Mouse (Mus musculus): ENCODE measurements around the gene Ank2. TPM values are rescaled to one million over a fixed set of nuclear protein-coding genes. Genes with fewer than 3 reads are reported as not detected.

The Ank2 gene
- polyA plus RNA-seq (2015; fragmentation: Nextera tagmentation; extraction: Ambion mirVana) = 148 and 169 TPM in 2 replicates

- peak; percentile 81 for ATAC-seq
- Histone ChIP-seq H3K9ac (ENCODE audit: low read depth, low read length) (peak within 1 kb of the TSS; percentile 90), H3K27me3 (replicated peaks; ENCODE audit: control insufficient read depth, insufficient read depth, low read length) (no peaks in the 10 kb centered on the region), H3K4me1 (ENCODE audit: control insufficient read depth, insufficient read depth, low read depth, low read length) (peaks cover 9% of the 10 kb centered on the region), H3K4me3 (ENCODE audit: low read length) (peak within 1 kb of the TSS; percentile 75), H3K27ac (ENCODE audit: low read depth, low read length) (peak within 1 kb of the TSS; percentile 76), H3K36me3 (ENCODE audit: control insufficient read depth, insufficient read depth, low read length) (no peaks in the 10 kb centered on the region), H3K4me2 (ENCODE audit: low read length) (peak within 1 kb of the TSS; percentile 92), H3K9me3 (ENCODE audit: control insufficient read depth, low read length) (no peaks in the 10 kb centered on the region)
- under 1% methylated on average over 55 of the region's 62 CpGs for WGBS
These were observed at the start of gene Ank2 for GRCm38 (mm10) chr3:127498742-127499400. Ank2 (minus strand) TSS chr3:127499350.

GRCm38 (mm10) chr3:127547882-127548281, 48.7 kb upstream of the Ank2 start:
- ATAC-seq = no peak
- peaks cover 8% of the 10 kb centered on the region for H3K36me3 ChIP-seq (ENCODE audit: control insufficient read depth, insufficient read depth, low read length)
- H3K27ac ChIP-seq (ENCODE audit: low read depth, low read length) = no peak overlapping the region
- no peaks in the 10 kb centered on the region for H3K27me3 ChIP-seq (replicated peaks; ENCODE audit: control insufficient read depth, insufficient read depth, low read length)
- H3K4me2 ChIP-seq (ENCODE audit: low read length) = no peak overlapping the region
- no peaks in the 10 kb centered on the region for H3K4me1 ChIP-seq (ENCODE audit: control insufficient read depth, insufficient read depth, low read depth, low read length)
- H3K9ac ChIP-seq (ENCODE audit: low read depth, low read length) = no peak overlapping the region
- 31% methylated on average over 5 of the region's 5 CpGs for WGBS
- no peak overlapping the region for H3K4me3 ChIP-seq (ENCODE audit: low read length)
- H3K9me3 ChIP-seq (ENCODE audit: control insufficient read depth, low read length) = no peaks in the 10 kb centered on the region

- ATAC-seq = no peak
- H3K27ac ChIP-seq (ENCODE audit: low read depth, low read length) = no peak overlapping the region
- H3K27me3 ChIP-seq (replicated peaks; ENCODE audit: control insufficient read depth, insufficient read depth, low read length) = no peaks in the 10 kb centered on the region
- H3K4me2 ChIP-seq (ENCODE audit: low read length) = no peak overlapping the region
- H3K9me3 ChIP-seq (ENCODE audit: control insufficient read depth, low read length) = no peaks in the 10 kb centered on the region
- no peaks in the 10 kb centered on the region for H3K4me1 ChIP-seq (ENCODE audit: control insufficient read depth, insufficient read depth, low read depth, low read length)
- peaks cover 8% of the 10 kb centered on the region for H3K36me3 ChIP-seq (ENCODE audit: control insufficient read depth, insufficient read depth, low read length)
- 23% methylated on average over 5 of the region's 5 CpGs for WGBS
- no peak overlapping the region for H3K9ac ChIP-seq (ENCODE audit: low read depth, low read length)
- no peak overlapping the region for H3K4me3 ChIP-seq (ENCODE audit: low read length)
These were observed 45.5 kb upstream of the Ank2 start for GRCm38 (mm10) chr3:127544610-127545121.

- WGBS = 79% methylated on average over 4 of the region's 4 CpGs
- Histone ChIP-seq H3K4me2 (ENCODE audit: low read length) (no peak overlapping the region), H3K9me3 (ENCODE audit: control insufficient read depth, low read length) (no peaks in the 10 kb centered on the region), H3K27ac (ENCODE audit: low read depth, low read length) (no peak overlapping the region), H3K36me3 (ENCODE audit: control insufficient read depth, insufficient read depth, low read length) (peaks cover 8% of the 10 kb centered on the region), H3K4me1 (ENCODE audit: control insufficient read depth, insufficient read depth, low read depth, low read length) (no peaks in the 10 kb centered on the region), H3K27me3 (replicated peaks; ENCODE audit: control insufficient read depth, insufficient read depth, low read length) (no peaks in the 10 kb centered on the region), H3K4me3 (ENCODE audit: low read length) (no peak overlapping the region), H3K9ac (ENCODE audit: low read depth, low read length) (no peak overlapping the region)
- no peak for ATAC-seq
These were observed 44.8 kb upstream of the Ank2 start for GRCm38 (mm10) chr3:127543976-127544375.

- Histone ChIP-seq H3K36me3 (ENCODE audit: control insufficient read depth, insufficient read depth, low read length) (no peaks in the 10 kb centered on the region; the same call in 1 of the 2 replicates), H3K27ac (ENCODE audit: low read depth, low read length) (no peak overlapping the region), H3K4me1 (ENCODE audit: control insufficient read depth, insufficient read depth, low read depth, low read length) (no peaks in the 10 kb centered on the region), H3K9ac (ENCODE audit: low read depth, low read length) (no peak overlapping the region), H3K4me2 (ENCODE audit: low read length) (no peak overlapping the region), H3K9me3 (ENCODE audit: control insufficient read depth, low read length) (no peaks in the 10 kb centered on the region), H3K4me3 (ENCODE audit: low read length) (no peak overlapping the region), H3K27me3 (replicated peaks; ENCODE audit: control insufficient read depth, insufficient read depth, low read length) (no peaks in the 10 kb centered on the region)
- 84% methylated on average over 6 of the region's 6 CpGs for WGBS
- no peak for ATAC-seq
These were observed 40.0 kb upstream of the Ank2 start for GRCm38 (mm10) chr3:127539193-127539592.

GRCm38 (mm10) chr3:127530293-127530692, 31.1 kb upstream of the Ank2 start:
- Histone ChIP-seq H3K36me3 (ENCODE audit: control insufficient read depth, insufficient read depth, low read length) (no peaks in the 10 kb centered on the region), H3K4me1 (ENCODE audit: control insufficient read depth, insufficient read depth, low read depth, low read length) (no peaks in the 10 kb centered on the region), H3K9me3 (ENCODE audit: control insufficient read depth, low read length) (no peaks in the 10 kb centered on the region), H3K27me3 (replicated peaks; ENCODE audit: control insufficient read depth, insufficient read depth, low read length) (no peaks in the 10 kb centered on the region), H3K9ac (ENCODE audit: low read depth, low read length) (no peak overlapping the region), H3K4me3 (ENCODE audit: low read length) (no peak overlapping the region), H3K4me2 (ENCODE audit: low read length) (no peak overlapping the region), H3K27ac (ENCODE audit: low read depth, low read length) (no peak overlapping the region)
- 12% methylated on average over 4 of the region's 4 CpGs for WGBS
- ATAC-seq = no peak

GRCm38 (mm10) chr3:127529824-127530223, 30.7 kb upstream of the Ank2 start:
- no peak overlapping the region for H3K27ac ChIP-seq (ENCODE audit: low read depth, low read length)
- H3K9me3 ChIP-seq (ENCODE audit: control insufficient read depth, low read length) = no peaks in the 10 kb centered on the region
- no peaks in the 10 kb centered on the region for H3K36me3 ChIP-seq (ENCODE audit: control insufficient read depth, insufficient read depth, low read length)
- H3K27me3 ChIP-seq (replicated peaks; ENCODE audit: control insufficient read depth, insufficient read depth, low read length) = no peaks in the 10 kb centered on the region
- no peak for ATAC-seq
- no peak overlapping the region for H3K9ac ChIP-seq (ENCODE audit: low read depth, low read length)
- 68% methylated on average over 4 of the region's 4 CpGs for WGBS
- H3K4me1 ChIP-seq (ENCODE audit: control insufficient read depth, insufficient read depth, low read depth, low read length) = no peaks in the 10 kb centered on the region
- H3K4me3 ChIP-seq (ENCODE audit: low read length) = no peak overlapping the region
- H3K4me2 ChIP-seq (ENCODE audit: low read length) = no peak overlapping the region

- 86% methylated on average over 3 of the region's 3 CpGs for WGBS
- no peak for ATAC-seq
- no peak overlapping the region for H3K27ac ChIP-seq (ENCODE audit: low read depth, low read length)
These were observed 30.1 kb upstream of the Ank2 start for GRCm38 (mm10) chr3:127529210-127529609.

GRCm38 (mm10) chr3:127527465-127528034, 28.4 kb upstream of the Ank2 start:
- Histone ChIP-seq H3K4me1 (ENCODE audit: control insufficient read depth, insufficient read depth, low read depth, low read length) (no peaks in the 10 kb centered on the region), H3K27me3 (replicated peaks; ENCODE audit: control insufficient read depth, insufficient read depth, low read length) (no peaks in the 10 kb centered on the region), H3K36me3 (ENCODE audit: control insufficient read depth, insufficient read depth, low read length) (no peaks in the 10 kb centered on the region), H3K4me3 (ENCODE audit: low read length) (no peak overlapping the region), H3K4me2 (ENCODE audit: low read length) (no peak overlapping the region), H3K9ac (ENCODE audit: low read depth, low read length) (no peak overlapping the region), H3K9me3 (ENCODE audit: control insufficient read depth, low read length) (no peaks in the 10 kb centered on the region), H3K27ac (ENCODE audit: low read depth, low read length) (no peak overlapping the region)
- peak; percentile 37; the same call in 1 of the 2 replicates for ATAC-seq
- 69% methylated on average over 5 of the region's 5 CpGs for WGBS

More at GRCm38 (mm10) chr3:127529210-127529609, 30.1 kb upstream of the Ank2 start:
- H3K4me3 ChIP-seq (ENCODE audit: low read length) = no peak overlapping the region
- H3K9me3 ChIP-seq (ENCODE audit: control insufficient read depth, low read length) = no peaks in the 10 kb centered on the region
- H3K4me2 ChIP-seq (ENCODE audit: low read length) = no peak overlapping the region
- H3K9ac ChIP-seq (ENCODE audit: low read depth, low read length) = no peak overlapping the region
- no peaks in the 10 kb centered on the region for H3K36me3 ChIP-seq (ENCODE audit: control insufficient read depth, insufficient read depth, low read length)
- H3K27me3 ChIP-seq (replicated peaks; ENCODE audit: control insufficient read depth, insufficient read depth, low read length) = no peaks in the 10 kb centered on the region
- no peaks in the 10 kb centered on the region for H3K4me1 ChIP-seq (ENCODE audit: control insufficient read depth, insufficient read depth, low read depth, low read length)

Data from hindbrain, embryonic 16.5 days (tissue).